Mouse (Mus musculus) heart, embryonic 14.5 days (tissue): ENCODE measurements around the gene Ccdc153. TPM values are rescaled to one million over a fixed set of nuclear protein-coding genes. Genes with fewer than 3 reads are reported as not detected.
A peak's percentile ranks its signal among the peaks of the same experiment; 100 is the strongest.

Source experiments
- ATAC-seq: fragments of 200-750 bp; cut with Nextera tagmentation; 2 replicates; pipeline ENCODE4 v1.8.0; 2017; ENCODE audit warnings: low read depth, moderate TSS enrichment; ENCODE audit not compliant: insufficient number of reproducible peaks, insufficient read depth, low FRiP score
- H3K27ac ChIP-seq, 2 experiments: fragments of 200-500 bp in 1 of 2; fragments of 300-500 bp in 1 of 2; sonication (generic) in 1 of 2; replicated peaks in 1 of 2; 2 replicates each; pipeline ENCODE4 v1.5.1; 2012 to 2014; ENCODE audit warnings: low read depth in 2 of 2, low read length in 2 of 2, control low read depth in 1 of 2, mild to moderate bottlenecking in 1 of 2, mixed read lengths in 1 of 2; ENCODE audit not compliant: control insufficient read depth in 1 of 2, insufficient read depth in 1 of 2
- H3K27me3 ChIP-seq: fragments of 300-500 bp; sonication (generic); 2 replicates; pipeline ENCODE4 v1.6.1; 2014; ENCODE audit warnings: mild to moderate bottlenecking, low read length, control low read depth; ENCODE audit not compliant: control insufficient read depth, insufficient read depth
- H3K36me3 ChIP-seq: fragments of 300-500 bp; sonication (generic); 2 replicates; pipeline ENCODE4 v1.6.1; 2014; ENCODE audit warnings: mild to moderate bottlenecking, control low read depth, low read length, mixed read lengths; ENCODE audit not compliant: control insufficient read depth, insufficient read depth
- H3K4me1 ChIP-seq, 2 experiments: fragments of 200-500 bp in 1 of 2; fragments of 300-500 bp in 1 of 2; sonication (generic) in 1 of 2; 2 replicates each; pipeline ENCODE4 v1.6.1; 2012 to 2014; ENCODE audit warnings: low read length in 2 of 2, control low read depth in 1 of 2, mixed read lengths in 1 of 2; ENCODE audit not compliant: control insufficient read depth in 2 of 2, insufficient read depth in 2 of 2
- H3K4me2 ChIP-seq: fragments of 300-500 bp; sonication (generic); 2 replicates; pipeline ENCODE4 v1.6.1; 2014; ENCODE audit warnings: mild to moderate bottlenecking, low read length
- H3K4me3 ChIP-seq, 2 experiments: fragments of 200-500 bp in 1 of 2; fragments of 300-500 bp in 1 of 2; sonication (generic) in 1 of 2; 2 replicates each; pipeline ENCODE4 v1.5.1; 2012 to 2014; ENCODE audit warnings: low read length in 2 of 2, mild to moderate bottlenecking in 2 of 2, control low read depth in 1 of 2, low read depth in 1 of 2, moderate library complexity in 1 of 2; ENCODE audit not compliant: control insufficient read depth in 1 of 2, insufficient read depth in 1 of 2
- H3K9ac ChIP-seq: fragments of 300-500 bp; sonication (generic); 2 replicates; pipeline ENCODE4 v1.6.1; 2014; ENCODE audit warnings: mild to moderate bottlenecking, low read length
- H3K9me3 ChIP-seq: fragments of 300-500 bp; sonication (generic); 2 replicates; pipeline ENCODE4 v1.6.1; 2016; ENCODE audit warnings: low read length, control low read depth; ENCODE audit not compliant: control insufficient read depth
- WGBS: fragments of 180-500 bp; shearing (Covaris S2); extraction: QIAGEN DNeasy Blood & Tissue Kit; methylation state at CpG from one replicate; pipeline ENCODE4 v1.1.7; 2014; 5-methylcytosine and 5-hydroxymethylcytosine counted together
- polyA plus RNA-seq: library from polyadenylated mRNA; unstranded; fragments of >200 nt; fragmentation: Nextera tagmentation; extraction: Ambion mirVana; gene quantifications from 2 replicates; pipeline ENCODE4 v1.2.1, GENCODE M21; 2014

Ccdc153 gene
- polyA plus RNA-seq, 1 experiment from 2014 or later, result not detected

GRCm38 (mm10) chr9:44251314-44251713, 10.8 kb downstream of the Ccdc153 start, which contains the start of gene Pdzd3:
TSS of gene Pdzd3 (minus strand) at chr9:44251471.
- Histone ChIP-seq H3K27me3 (peaks cover 8% of the 10 kb centered on the region; the same call in 1 of the 2 replicates), H3K36me3 (0 out of 2 replicates have a peak, but pooled peaks cover 2% of the 10 kb centered on the region), H3K4me3 (no peak within 1 kb of the TSS), H3K4me2 (no peak within 1 kb of the TSS), H3K9me3 (no peaks in the 10 kb centered on the region), H3K9ac (no peak within 1 kb of the TSS), H3K4me1 (peaks cover 5 to 19% of the 10 kb centered on the region in 2 experiments; a peak in 3 of 4 replicates), H3K27ac (no peak within 1 kb of the TSS)
- no peak for ATAC-seq
- 70% methylated on average over 10 of the region's 10 CpGs for WGBS

GRCm38 (mm10) chr9:44253441-44253840, 13.0 kb downstream of the Ccdc153 start:
- Histone ChIP-seq H3K9me3 (no peaks in the 10 kb centered on the region), H3K36me3 (0 out of 2 replicates have a peak, but pooled peaks cover 2% of the 10 kb centered on the region), H3K27me3 (peaks cover 3% of the 10 kb centered on the region; the same call in 1 of the 2 replicates), H3K4me3 (no peak overlapping the region), H3K4me1 (peaks cover 5 to 19% of the 10 kb centered on the region in 2 experiments; a peak in 3 of 4 replicates), H3K27ac (no peak overlapping the region), H3K9ac (no peak overlapping the region), H3K4me2 (no peak overlapping the region)
- ATAC-seq, result no peak
- WGBS, result 77% methylated on average over 6 of the region's 6 CpGs

- peaks cover 3% of the 10 kb centered on the region; the same call in 1 of the 2 replicates for H3K27me3 ChIP-seq
- H3K27ac ChIP-seq, result no peak overlapping the region
- H3K4me3 ChIP-seq, result no peak overlapping the region
- H3K4me1 ChIP-seq, result peaks cover 5 to 14% of the 10 kb centered on the region in 2 experiments; a peak in 3 of 4 replicates
- no peak overlapping the region for H3K4me2 ChIP-seq
- H3K9me3 ChIP-seq, result no peaks in the 10 kb centered on the region
- ATAC-seq, result no peak
- 18% methylated on average over 5 of the region's 5 CpGs for WGBS
- H3K9ac ChIP-seq, result no peak overlapping the region
- H3K36me3 ChIP-seq, result 0 out of 2 replicates have a peak, but pooled peaks cover 2% of the 10 kb centered on the region
These were observed 14.1 kb downstream of the Ccdc153 start for GRCm38 (mm10) chr9:44254508-44255135.

- H3K9ac ChIP-seq, result no peak overlapping the region
- no peak overlapping the region for H3K4me3 ChIP-seq
- no peaks in the 10 kb centered on the region for H3K9me3 ChIP-seq
- ATAC-seq, result no peak
- H3K27me3 ChIP-seq, result peaks cover 3% of the 10 kb centered on the region; the same call in 1 of the 2 replicates
- H3K27ac ChIP-seq, result no peak overlapping the region
- H3K4me2 ChIP-seq, result no peak overlapping the region
- 50% methylated on average over 6 of the region's 6 CpGs for WGBS
- 0 out of 2 replicates have a peak, but pooled peaks cover 2% of the 10 kb centered on the region for H3K36me3 ChIP-seq
- H3K4me1 ChIP-seq, result peaks cover 5 to 10% of the 10 kb centered on the region in 2 experiments; a peak in 2 of 4 replicates
These were observed 14.7 kb downstream of the Ccdc153 start for GRCm38 (mm10) chr9:44255136-44255521.

- 81% methylated on average over 8 of the region's 8 CpGs for WGBS
- Histone ChIP-seq H3K9me3 (no peaks in the 10 kb centered on the region), H3K27me3 (peaks cover 3% of the 10 kb centered on the region; the same call in 1 of the 2 replicates), H3K4me1 (peaks cover 5 to 10% of the 10 kb centered on the region in 2 experiments; a peak in 2 of 4 replicates), H3K9ac (no peak overlapping the region), H3K4me2 (no peak overlapping the region), H3K27ac (no peak overlapping the region), H3K4me3 (no peak overlapping the region), H3K36me3 (0 out of 2 replicates have a peak, but pooled peaks cover 2% of the 10 kb centered on the region)
- ATAC-seq, result 0 out of 2 replicates have a peak, but pooled peaks have one; percentile 44
These were observed 15.7 kb downstream of the Ccdc153 start for GRCm38 (mm10) chr9:44256213-44256612.

- Histone ChIP-seq H3K9me3 (no peaks in the 10 kb centered on the region), H3K27me3 (no peaks in the 10 kb centered on the region), H3K9ac (no peak overlapping the region), H3K4me3 (no peak overlapping the region), H3K4me1 (peaks cover 5 to 10% of the 10 kb centered on the region in 2 experiments; a peak in 2 of 4 replicates), H3K27ac (no peak overlapping the region), H3K4me2 (no peak overlapping the region), H3K36me3 (peaks cover 16% of the 10 kb centered on the region)
- 77% methylated on average over 10 of the region's 10 CpGs for WGBS
- no peak for ATAC-seq
These were observed 18.5 kb downstream of the Ccdc153 start for GRCm38 (mm10) chr9:44259014-44259413.

GRCm38 (mm10) chr9:44261388-44261787, 20.9 kb downstream of the Ccdc153 start:
- H3K27ac ChIP-seq, result no peak overlapping the region
- H3K9me3 ChIP-seq, result no peaks in the 10 kb centered on the region
- no peaks in the 10 kb centered on the region for H3K27me3 ChIP-seq
- peaks cover 18% of the 10 kb centered on the region for H3K36me3 ChIP-seq
- no peaks in the 10 kb centered on the region for H3K4me1 ChIP-seq
- ATAC-seq, result no peak
- WGBS, result 81% methylated on average over 14 of the region's 14 CpGs
- H3K4me3 ChIP-seq, result no peak overlapping the region
- H3K4me2 ChIP-seq, result no peak overlapping the region
- no peak overlapping the region for H3K9ac ChIP-seq
